Mouse (Mus musculus) ES-E14 (cell line): ENCODE data around the gene Rbfox3.
A peak's percentile ranks its signal among the peaks of the same experiment; 100 is the strongest.

Experiments used
- CHD2 ChIP-seq: IDR thresholded peaks from 2 replicates; pipeline ENCODE4 v1.6.1; 2014; ENCODE audit warnings: mild to moderate bottlenecking, low read depth, low read length, inconsistent platforms
- HCFC1 ChIP-seq: IDR thresholded peaks from 2 replicates; pipeline ENCODE4 v1.6.1; 2012; ENCODE audit warnings: low read length, inconsistent platforms, borderline replicate concordance; ENCODE audit not compliant: insufficient read depth
- MAFK ChIP-seq: IDR thresholded peaks from 2 replicates; pipeline ENCODE4 v1.6.1; 2014; ENCODE audit warnings: mild to moderate bottlenecking, low read depth, low read length, inconsistent platforms; ENCODE audit not compliant: insufficient read depth
- ZC3H11A ChIP-seq: IDR thresholded peaks from 2 replicates; pipeline ENCODE4 v1.6.1; 2012; ENCODE audit warnings: low read depth, mild to moderate bottlenecking, inconsistent platforms, low read length, borderline replicate concordance
- ZNF384 ChIP-seq: IDR thresholded peaks from 2 replicates; pipeline ENCODE4 v1.6.1; 2012; ENCODE audit warnings: low read depth, low read length, inconsistent platforms

GRCm38 (mm10) chr11:118726430-118726829 lies 185.0 kb downstream of the Rbfox3 start:
- no peak for TF ChIP-seq MAFK
- no peak for TF ChIP-seq ZNF384
- TF ChIP-seq HCFC1: no peak
- peak; percentile 88 for TF ChIP-seq CHD2
- no peak for TF ChIP-seq ZC3H11A
